Mouse (Mus musculus) brain, adult 2 months (tissue): ENCODE measurements at regions not wholly inside any gene's neighbourhood (a gene's known extent, or its start where the extent isn't known, plus 50 kb on each side); places are given as distances from the start of the nearest gene placed in this dataset.
"Not testable (repeated sequence)": the region's sequence is repeated elsewhere in the genome, so short reads cannot be mapped to it uniquely, and the experiment has no call there.

ENCODE experiments used
- DNase-seq: peaks from one replicate; pipeline ENCODE4 v3.0.0; 2011; ENCODE audit warnings: low read depth, low spot score

GRCm38 (mm10) chr9:9342456-9343185 is 103.7 kb upstream of the Arhgap42 start:
- no peak for DNase-seq

- no peak for DNase-seq
Measured at GRCm38 (mm10) chr9:9318624-9319023, 79.7 kb upstream of the Arhgap42 start.

GRCm38 (mm10) chr9:9316021-9316420 is 77.1 kb upstream of the Arhgap42 start:
- DNase-seq, result no peak

- DNase-seq, result no peak
Measured at GRCm38 (mm10) chr9:9312274-9312673, 73.4 kb upstream of the Arhgap42 start.

GRCm38 (mm10) chr9:9311627-9312265 is 72.8 kb upstream of the Arhgap42 start:
- no peak for DNase-seq

GRCm38 (mm10) chr9:9311040-9311583 is 72.2 kb upstream of the Arhgap42 start:
- not testable (repeated sequence) for DNase-seq

- no peak for DNase-seq
Measured at GRCm38 (mm10) chr9:9290767-9291166, 51.9 kb upstream of the Arhgap42 start.

GRCm38 (mm10) chr9:9289570-9289969 is 50.7 kb upstream of the Arhgap42 start:
- no peak for DNase-seq
